ENCODE assay signal across 17 mouse cellular contexts in the genomic region with DNA sequence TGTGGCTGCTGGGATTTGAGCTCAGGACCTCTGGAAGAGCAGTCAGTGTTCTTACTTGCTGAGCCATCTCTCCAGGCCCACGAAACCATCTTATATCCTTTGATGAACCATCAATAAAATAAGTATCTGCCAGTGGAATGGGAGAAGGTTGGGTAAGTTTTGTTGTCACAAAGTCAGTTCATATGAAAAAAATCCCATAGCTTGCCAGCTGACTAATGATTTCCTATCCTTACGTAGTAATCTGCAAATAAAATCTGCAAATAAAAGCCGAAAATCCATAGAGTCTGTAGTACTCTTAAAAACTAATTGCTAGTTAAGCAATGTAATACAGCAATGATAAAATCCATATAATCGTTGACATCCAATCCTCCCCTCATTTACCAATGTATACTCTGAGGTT. TPM values are rescaled to one million over a fixed set of nuclear protein-coding genes. Genes with fewer than 3 reads are reported as not detected.
"Had no signal": no experiment of that assay in that cellular context is flagged by ENCODE, and none has a peak within 500 bp of the region (broad histone marks: within the 10 kb centered on the region; RNA-seq: fewer than 3 reads in every experiment).

No protein-coding gene starts in this region.

- H3K27ac ChIP-seq: neural tube, embryonic 13.5 days; neural tube, embryonic 15.5 days; stomach, embryonic 15.5 days; stomach, postnatal 0 days had no signal

- H3K27me3 ChIP-seq: neural tube, embryonic 13.5 days; neural tube, embryonic 15.5 days; stomach, embryonic 15.5 days had no signal

- H3K4me2 ChIP-seq: neural tube, embryonic 13.5 days; neural tube, embryonic 15.5 days; stomach, embryonic 15.5 days had no signal

- H3K9me3 ChIP-seq: neural tube, embryonic 13.5 days; neural tube, embryonic 15.5 days; stomach, embryonic 15.5 days had no signal

- H3K4me1 ChIP-seq: neural tube, embryonic 13.5 days; neural tube, embryonic 15.5 days; stomach, embryonic 15.5 days had no signal

- H3K4me3 ChIP-seq: neural tube, embryonic 13.5 days; neural tube, embryonic 15.5 days; stomach, embryonic 15.5 days had no signal

- H3K9ac ChIP-seq: neural tube, embryonic 13.5 days; neural tube, embryonic 15.5 days; stomach, embryonic 15.5 days had no signal

- H3K36me3 ChIP-seq: neural tube, embryonic 13.5 days; neural tube, embryonic 15.5 days; stomach, embryonic 15.5 days had no signal

- DNase-seq: retina, postnatal 1 day; right cerebral cortex, adult 18-20 months; right cerebral cortex, postnatal 14 days; right cerebral cortex, postnatal 25 days; right cerebral cortex, postnatal 4 days; spleen, adult 18-20 months; thymus, adult 18-20 months; thymus, adult 2 months; thymus, postnatal 14 days; thymus, postnatal 25 days; thymus, postnatal 36 days; thymus, postnatal 4 days had no signal

RNA-seq across cellular contexts. Expression of gene B3galnt1, which starts 50.8 kb away (rescaled TPM):
- total RNA-seq: neutrophil, adult 5-6 weeks had no signal
